Comparison of ENCODE assay signal across 22 mouse cellular contexts in genomic region chr6:97297151-97297550, GRCm38 (mm10). TPM values are rescaled to one million over a fixed set of nuclear protein-coding genes. Genes with fewer than 3 reads are reported as not detected.
"Had no signal": no experiment of that assay in that cellular context is flagged by ENCODE, and none has a peak within 500 bp of the region (broad histone marks: within the 10 kb centered on the region; RNA-seq: fewer than 3 reads in every experiment).

No protein-coding gene starts in this region.

- H3K27ac ChIP-seq: midbrain, embryonic 10.5 days; neural tube, embryonic 13.5 days; neural tube, embryonic 15.5 days had no signal

- H3K4me3 ChIP-seq: midbrain, embryonic 10.5 days; myocyte; neural tube, embryonic 13.5 days; neural tube, embryonic 15.5 days had no signal

- H3K27me3 ChIP-seq: neural tube, embryonic 13.5 days; neural tube, embryonic 15.5 days had no signal

- H3K9ac ChIP-seq: lung, embryonic 14.5 days; neural tube, embryonic 13.5 days; neural tube, embryonic 15.5 days had no signal

- H3K4me1 ChIP-seq: midbrain, embryonic 10.5 days; neural tube, embryonic 13.5 days; neural tube, embryonic 15.5 days had no signal

- H3K9me3 ChIP-seq: midbrain, embryonic 10.5 days; neural tube, embryonic 13.5 days; neural tube, embryonic 15.5 days had no signal

- H3K4me2 ChIP-seq: lung, embryonic 14.5 days; neural tube, embryonic 13.5 days; neural tube, embryonic 15.5 days had no signal

- ATAC-seq: midbrain, embryonic 16.5 days had no signal

- DNase-seq: lung, adult 18-20 months; lung, embryonic 14.5 days; lung, postnatal 10 days; lung, postnatal 4 days; midbrain, embryonic 14.5 days; retina, postnatal 1 day; right cerebral cortex, adult 18-20 months; right cerebral cortex, postnatal 25 days; right cerebral cortex, postnatal 4 days; spleen, adult 18-20 months; thymus, adult 18-20 months; thymus, postnatal 14 days; thymus, postnatal 36 days had no signal

RNA-seq across cellular contexts. Expression of gene Lmod3, which starts 44.6 kb away (rescaled TPM):
- total RNA-seq: megakaryocyte, adult 5-6 weeks; megakaryocyte-erythroid progenitor cell, adult 5-6 weeks had no signal
- polyA plus RNA-seq: midbrain, embryonic 10.5 days; midbrain, embryonic 14.5 days; midbrain, embryonic 16.5 days; small intestine, adult 2 months; stomach, embryonic 14.5 days had no signal
